Mouse (Mus musculus): Measurements from ENCODE around the gene Arid3b.

The Arid3b gene

GRCm38 (mm10) chr9:57760416-57761146 is 76.0 kb downstream of the Arid3b start:
- H3K27me3 ChIP-seq (ENCODE audit: control insufficient read depth, insufficient read depth, low read length, poor library complexity, severe bottlenecking): no peaks in the 10 kb centered on the region
- no peak for DNase-seq (ENCODE audit: low read depth, low spot score)

GRCm38 (mm10) chr9:57759289-57759688 is 77.3 kb downstream of the Arid3b start:
- H3K27me3 ChIP-seq (ENCODE audit: control insufficient read depth, insufficient read depth, low read length, poor library complexity, severe bottlenecking): no peaks in the 10 kb centered on the region
- DNase-seq (ENCODE audit: low read depth, low spot score): peak; percentile 83
- H3K36me3 ChIP-seq (ENCODE audit: control insufficient read depth, insufficient read depth, low read length, poor library complexity, severe bottlenecking): peaks cover 31% of the 10 kb centered on the region

More at GRCm38 (mm10) chr9:57760416-57761146, 76.0 kb downstream of the Arid3b start:
- peaks cover 23% of the 10 kb centered on the region for H3K36me3 ChIP-seq (ENCODE audit: control insufficient read depth, insufficient read depth, low read length, poor library complexity, severe bottlenecking)

- DNase-seq (ENCODE audit: low read depth, low spot score): no peak
- Histone ChIP-seq H3K27me3 (ENCODE audit: control insufficient read depth, insufficient read depth, low read length, poor library complexity, severe bottlenecking) (no peaks in the 10 kb centered on the region), H3K36me3 (ENCODE audit: control insufficient read depth, insufficient read depth, low read length, poor library complexity, severe bottlenecking) (peaks cover 31% of the 10 kb centered on the region)
These were observed 78.1 kb downstream of the Arid3b start for GRCm38 (mm10) chr9:57758528-57758927.

GRCm38 (mm10) chr9:57757578-57757977 is 79.0 kb downstream of the Arid3b start:
- H3K27me3 ChIP-seq (ENCODE audit: control insufficient read depth, insufficient read depth, low read length, poor library complexity, severe bottlenecking): no peaks in the 10 kb centered on the region
- H3K36me3 ChIP-seq (ENCODE audit: control insufficient read depth, insufficient read depth, low read length, poor library complexity, severe bottlenecking): peaks cover 38% of the 10 kb centered on the region
- DNase-seq (ENCODE audit: low read depth, low spot score): no peak

GRCm38 (mm10) chr9:57750901-57751300 is 85.7 kb downstream of the Arid3b start:
- no peak for DNase-seq (ENCODE audit: low read depth, low spot score)
- H3K27me3 ChIP-seq (ENCODE audit: control insufficient read depth, insufficient read depth, low read length, poor library complexity, severe bottlenecking): no peaks in the 10 kb centered on the region

GRCm38 (mm10) chr9:57748831-57749230 is 87.8 kb downstream of the Arid3b start:
- DNase-seq (ENCODE audit: low read depth, low spot score): no peak

More at GRCm38 (mm10) chr9:57750901-57751300, 85.7 kb downstream of the Arid3b start:
- peaks cover 29% of the 10 kb centered on the region for H3K36me3 ChIP-seq (ENCODE audit: control insufficient read depth, insufficient read depth, low read length, poor library complexity, severe bottlenecking)

GRCm38 (mm10) chr9:57748137-57748536 is 88.5 kb downstream of the Arid3b start:
- Histone ChIP-seq H3K27me3 (ENCODE audit: control insufficient read depth, insufficient read depth, low read length, poor library complexity, severe bottlenecking) (no peaks in the 10 kb centered on the region), H3K36me3 (ENCODE audit: control insufficient read depth, insufficient read depth, low read length, poor library complexity, severe bottlenecking) (peaks cover 18% of the 10 kb centered on the region)
- DNase-seq (ENCODE audit: low read depth, low spot score): no peak

More at GRCm38 (mm10) chr9:57748831-57749230, 87.8 kb downstream of the Arid3b start:
- Histone ChIP-seq H3K27me3 (ENCODE audit: control insufficient read depth, insufficient read depth, low read length, poor library complexity, severe bottlenecking) (no peaks in the 10 kb centered on the region), H3K36me3 (ENCODE audit: control insufficient read depth, insufficient read depth, low read length, poor library complexity, severe bottlenecking) (peaks cover 20% of the 10 kb centered on the region)

GRCm38 (mm10) chr9:57747067-57747466 is 89.5 kb downstream of the Arid3b start:
- Histone ChIP-seq H3K36me3 (ENCODE audit: control insufficient read depth, insufficient read depth, low read length, poor library complexity, severe bottlenecking) (peaks cover 12% of the 10 kb centered on the region), H3K27me3 (ENCODE audit: control insufficient read depth, insufficient read depth, low read length, poor library complexity, severe bottlenecking) (no peaks in the 10 kb centered on the region)
- no peak for DNase-seq (ENCODE audit: low read depth, low spot score)

GRCm38 (mm10) chr9:57744462-57745091 is 92.0 kb downstream of the Arid3b start:
- Histone ChIP-seq H3K36me3 (ENCODE audit: control insufficient read depth, insufficient read depth, low read length, poor library complexity, severe bottlenecking) (peaks cover 5% of the 10 kb centered on the region), H3K27me3 (ENCODE audit: control insufficient read depth, insufficient read depth, low read length, poor library complexity, severe bottlenecking) (no peaks in the 10 kb centered on the region)
- peak; percentile 84 for DNase-seq (ENCODE audit: low read depth, low spot score)

All from splenic B cell, adult 2 months (primary cell).